Mouse (Mus musculus): ENCODE data around the gene Cdhr4. TPM values are rescaled to one million over a fixed set of nuclear protein-coding genes. Genes with fewer than 3 reads are reported as not detected.

The Cdhr4 gene
- polyA plus RNA-seq (2012; fragmentation: generic; extraction: Trizol), result under 1 TPM in 1 of 2 experiments, not detected in 1; 0.40 TPM

DNA sequence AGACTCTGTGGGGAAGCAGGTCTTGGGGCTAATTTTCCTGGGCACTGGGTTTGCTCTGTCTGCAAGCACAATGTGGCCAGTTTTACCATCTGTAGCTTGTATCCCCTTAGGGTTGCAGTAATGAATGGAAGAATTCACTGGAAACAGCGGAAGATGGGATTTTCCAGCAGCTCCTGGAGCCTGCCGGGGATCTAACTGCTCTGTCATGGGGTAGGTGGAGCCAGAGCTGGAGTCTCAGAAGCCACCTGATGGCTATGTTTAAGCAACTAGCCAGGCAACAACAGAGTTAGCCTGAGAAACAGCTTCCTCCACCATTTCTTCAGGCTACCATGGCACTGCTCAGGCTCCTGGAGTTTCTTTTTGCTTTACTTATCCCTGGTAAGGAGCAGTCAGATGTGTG is at the start of gene Cdhr4:
Gene Cdhr4, plus strand, starts transcription at position 301 of the 400 bp plus-strand sequence.

DNA sequence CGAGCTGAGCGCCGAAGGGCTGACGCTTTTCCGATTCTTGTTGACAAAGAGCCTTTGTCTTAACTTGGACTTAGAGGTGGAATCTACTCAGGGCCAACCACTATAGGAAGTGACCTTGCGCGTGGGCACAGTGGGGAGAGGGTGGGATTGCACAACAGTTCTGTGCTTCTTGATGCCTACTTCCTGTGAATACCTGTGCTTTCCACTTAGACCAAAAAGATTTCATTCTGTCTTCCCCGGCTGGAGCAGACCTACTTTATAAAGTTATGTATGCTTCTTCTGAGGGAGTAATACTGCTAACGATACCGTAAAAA is 42.4 kb upstream of the Cdhr4 start, which contains the start of gene Traip:
Gene Traip, plus strand, starts transcription at position 215 of the 314 bp plus-strand sequence.

DNA sequence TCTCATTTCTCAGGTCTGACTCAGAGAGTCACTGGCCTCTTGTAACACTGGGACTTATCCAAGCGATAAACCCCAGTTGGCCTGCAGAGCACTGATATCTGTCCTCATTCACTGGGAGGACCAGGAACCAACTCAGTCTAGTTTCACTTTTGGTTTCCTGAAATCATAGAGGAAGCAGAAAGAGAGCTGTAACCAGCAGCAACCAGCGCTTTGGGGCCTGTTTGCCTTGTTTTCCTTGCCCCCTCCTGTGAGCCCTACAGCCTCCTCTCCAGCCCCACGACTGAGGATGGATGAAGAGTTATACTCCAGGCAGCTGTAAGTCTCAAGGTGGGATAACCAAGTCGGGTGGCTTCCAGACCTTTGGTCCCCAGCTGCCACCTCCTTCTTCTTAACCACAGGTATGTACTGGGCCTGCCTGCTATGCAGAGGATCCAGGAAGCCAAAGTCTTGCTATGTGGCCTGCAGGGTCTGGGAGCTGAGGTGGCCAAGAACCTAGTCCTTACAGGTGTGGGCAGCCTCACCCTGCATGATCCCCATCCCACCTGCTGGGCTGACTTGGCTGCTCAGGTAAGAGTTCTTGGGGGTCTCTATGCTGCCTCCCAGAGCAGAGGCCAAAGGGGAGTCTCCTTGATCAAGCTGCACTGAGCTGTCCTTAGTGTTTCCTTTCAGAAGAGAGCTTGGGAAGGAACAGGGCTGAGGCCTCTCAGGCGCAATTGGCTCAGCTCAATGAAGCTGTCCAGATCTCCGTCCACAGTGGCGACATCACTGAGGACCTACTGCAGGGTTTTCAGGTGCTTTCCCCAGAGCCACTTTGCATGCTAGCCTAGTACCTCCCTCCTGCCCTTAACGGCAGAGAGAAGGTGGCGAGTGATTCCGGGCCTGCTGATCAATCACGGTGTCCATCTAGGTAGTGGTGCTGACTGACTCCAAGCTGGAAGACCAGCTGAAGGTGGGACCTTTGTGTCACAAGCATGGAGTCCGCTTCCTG is 16.6 kb upstream of the Cdhr4 start, which contains the start of gene Uba7:
Gene Uba7, plus strand, starts transcription at position 107 of the 988 bp plus-strand sequence.

DNA sequence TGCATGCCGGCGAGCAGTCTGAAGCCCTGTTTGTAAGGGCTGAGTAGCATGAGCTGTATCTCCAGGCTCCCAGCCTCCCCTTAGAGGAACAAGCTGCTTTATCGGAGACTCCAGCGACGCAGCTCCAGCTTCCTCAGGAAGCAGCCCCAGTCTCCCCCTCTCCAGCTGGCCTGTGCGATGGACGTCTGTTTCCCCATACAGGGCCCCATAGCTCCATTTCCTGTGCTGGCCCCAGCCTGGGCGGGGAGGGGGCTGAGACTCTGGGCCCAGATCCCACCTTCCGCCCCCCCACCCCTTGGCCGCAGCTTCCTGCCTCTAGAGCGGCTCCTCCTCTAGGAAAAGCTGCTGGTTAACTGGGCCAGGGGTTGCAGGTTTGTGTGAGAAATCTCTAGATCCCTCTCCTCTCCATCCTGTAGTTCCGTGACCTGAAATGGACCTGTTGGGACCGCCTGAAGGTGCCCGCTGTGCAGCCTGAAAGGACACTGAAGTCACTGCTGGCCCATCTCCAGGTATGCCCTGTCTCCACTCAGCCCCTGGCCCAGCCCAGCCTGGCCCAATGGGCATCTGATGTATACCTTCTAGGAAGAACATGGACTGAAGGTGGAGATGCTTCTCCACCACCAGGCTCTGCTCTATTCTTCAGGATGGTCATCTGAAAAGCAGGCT is 9.5 kb upstream of the Cdhr4 start, which contains the start of gene Gm20661:
Gene Gm20661, plus strand, starts transcription at position 378 of the 666 bp plus-strand sequence.

DNA sequence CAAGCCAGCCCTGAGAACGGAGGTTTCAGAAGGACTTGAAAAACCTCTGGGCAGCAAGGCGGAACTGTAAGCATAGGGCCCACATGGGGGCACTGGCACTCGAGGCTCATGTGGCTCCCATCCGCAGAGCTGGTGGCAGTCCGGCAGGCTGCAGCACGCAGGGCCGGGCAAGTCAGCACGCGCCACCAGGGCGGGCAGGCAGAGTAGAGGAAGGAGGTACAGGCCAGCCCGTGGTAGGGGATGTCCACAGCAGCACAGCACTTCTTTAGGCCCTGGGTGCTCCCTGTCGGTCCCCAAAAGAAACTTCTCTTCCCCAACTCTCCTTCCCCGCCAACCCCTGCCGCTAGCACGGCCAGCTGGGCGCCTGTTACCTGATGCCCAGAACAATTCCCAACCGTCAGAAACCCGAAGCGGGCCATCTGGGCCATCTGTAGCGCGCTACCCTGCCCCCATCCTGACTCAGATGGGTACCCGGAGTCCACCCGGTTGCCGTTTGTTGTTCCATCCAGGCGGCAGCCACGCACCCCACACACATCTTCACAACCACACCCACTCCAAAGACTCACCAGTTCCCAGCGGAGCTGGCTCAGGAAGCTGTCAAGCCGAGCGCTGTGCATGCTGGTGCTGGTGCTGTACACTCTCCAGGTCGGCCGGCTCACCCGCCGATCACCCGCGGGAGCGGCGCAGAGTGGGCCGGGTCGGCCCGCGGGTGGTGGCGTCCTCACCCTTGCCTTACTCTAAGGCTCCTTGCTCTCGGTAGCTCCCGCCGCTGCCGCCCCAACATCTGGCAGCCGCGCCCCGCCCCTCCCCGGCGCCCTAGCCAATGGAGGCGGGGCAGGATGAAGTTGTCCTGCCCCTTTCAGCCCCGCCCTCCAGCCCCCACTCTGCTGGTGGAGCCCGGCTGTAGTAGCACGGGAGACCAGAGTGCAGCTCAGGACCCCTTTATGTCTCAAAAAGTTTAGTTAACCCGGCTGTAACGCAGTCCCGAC is 6.9 kb upstream of the Cdhr4 start, which contains the start of gene Inka1:
Gene Inka1, minus strand, starts transcription at position 749 of the 989 bp plus-strand sequence.

DNA sequence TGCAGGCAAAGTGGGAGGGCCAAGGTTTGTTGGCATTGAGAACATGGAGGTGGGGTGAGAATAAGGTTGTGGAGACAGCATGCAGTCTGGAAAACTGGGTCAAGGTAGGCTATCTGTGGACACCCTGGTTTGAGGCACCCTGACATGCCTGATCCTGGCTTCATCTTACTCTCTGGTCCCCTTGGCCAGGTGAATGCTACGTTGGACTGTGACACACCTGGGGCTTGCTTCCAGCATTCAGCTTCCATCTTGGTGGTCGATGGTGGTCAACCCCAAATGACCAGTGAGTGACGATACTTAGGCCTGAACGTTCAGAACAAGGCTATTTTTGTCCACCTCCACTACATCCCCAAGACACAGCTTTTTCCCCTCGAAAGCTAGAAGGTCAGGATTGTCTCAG is 3.8 kb downstream of the Cdhr4 start, which contains the start of gene Gm20662:
Gene Gm20662, plus strand, starts transcription at position 301 of the 400 bp plus-strand sequence.

DNA sequence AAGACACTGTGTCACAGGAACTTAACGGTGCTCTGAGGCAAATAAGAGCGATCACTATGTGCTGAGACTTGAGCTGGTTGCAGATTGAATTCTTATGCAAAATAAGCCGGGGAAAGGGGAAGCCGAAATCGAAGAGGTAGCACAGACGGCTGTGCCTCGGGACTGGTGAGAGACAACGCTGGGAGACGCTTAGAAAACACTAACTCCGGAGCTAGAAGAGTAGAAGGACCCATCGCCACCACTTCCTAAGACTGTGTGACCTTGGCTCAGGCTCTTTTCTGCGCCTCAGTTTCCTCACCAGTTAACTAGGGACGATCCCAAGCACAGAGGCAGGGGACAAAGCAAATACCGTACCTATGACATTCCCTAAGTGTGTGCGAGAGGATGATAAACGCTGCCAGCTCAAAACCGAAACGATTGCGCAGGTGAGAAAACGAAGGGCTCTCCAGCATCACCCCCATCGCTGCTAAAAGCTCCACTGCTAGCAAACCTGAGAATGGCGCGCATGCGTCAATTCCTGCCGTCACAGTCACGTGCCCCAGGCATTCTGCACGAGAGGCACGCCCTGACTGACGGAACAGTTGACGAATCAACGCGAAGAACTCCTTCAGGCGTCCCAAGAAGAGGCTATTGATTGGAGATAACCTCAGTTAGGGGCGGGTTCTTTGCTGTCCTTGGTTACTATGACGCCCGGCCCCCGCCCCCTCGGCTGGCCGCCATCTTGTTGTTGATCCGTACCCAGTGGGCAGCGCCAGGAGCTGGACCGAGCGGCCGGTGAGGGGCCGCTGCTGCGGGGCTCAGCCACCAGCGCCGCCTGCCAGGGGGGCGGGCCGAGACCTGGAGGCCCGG is 9.8 kb downstream of the Cdhr4 start, which contains the start of gene Ip6k1:
Gene Ip6k1, plus strand, starts transcription at position 580 of the 849 bp plus-strand sequence.

DNA sequence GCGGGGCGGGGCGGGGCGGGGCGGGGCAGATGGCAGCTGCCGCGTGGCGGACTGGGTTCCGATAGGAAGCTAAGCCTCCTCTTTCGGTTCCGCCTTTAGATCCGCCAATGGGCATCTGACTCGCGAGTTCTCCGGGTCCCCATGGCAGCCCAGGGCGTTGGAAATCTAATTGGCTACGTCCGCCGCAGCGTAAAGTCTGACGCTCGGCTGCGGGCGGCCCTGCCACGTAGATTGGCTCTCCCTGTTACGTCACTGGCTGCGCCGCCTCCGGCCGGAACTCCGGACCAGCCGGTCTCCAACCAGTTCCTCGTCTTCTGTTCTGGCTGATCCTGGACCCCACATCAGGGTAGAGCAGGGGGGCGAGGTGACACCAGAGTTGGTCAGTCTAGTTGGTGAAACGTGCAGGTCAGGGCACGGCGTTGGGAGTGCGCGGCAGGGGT is 56.7 kb downstream of the Cdhr4 start, which contains the start of gene Gmppb:
Gene Gmppb, plus strand, starts transcription at position 227 of the 440 bp plus-strand sequence.

Other genes with a start within 250 kb of the Cdhr4 start
- 10 to 100 TPM in 1 of 2 experiments, 1 to 10 TPM in 1; 5.9 to 52.6 TPM for gene Rbm5, start 221.5 kb upstream of the Cdhr4 start, polyA plus RNA-seq (2012; fragmentation: generic; extraction: Trizol)
- 10 to 100 TPM in 1 of 2 experiments, 1 to 10 TPM in 1; 1.3 to 11.3 TPM for gene Rbm6, start 119.3 kb upstream of the Cdhr4 start, polyA plus RNA-seq (2012; fragmentation: generic; extraction: Trizol)
- gene Mon1a, start 104.3 kb upstream of the Cdhr4 start, polyA plus RNA-seq (2012; fragmentation: generic; extraction: Trizol), result 10 to 100 TPM; 12.1 to 12.4 TPM
- gene Mst1r, start 85.6 kb upstream of the Cdhr4 start, polyA plus RNA-seq (2012; fragmentation: generic; extraction: Trizol), result under 1 TPM; 0.01 to 0.37 TPM
- gene Actl11, start 64.0 kb upstream of the Cdhr4 start, polyA plus RNA-seq (2012; fragmentation: generic; extraction: Trizol), result not detected
- not detected for gene Camkv, start 56.8 kb upstream of the Cdhr4 start, polyA plus RNA-seq (2012; fragmentation: generic; extraction: Trizol)
- 10 to 100 TPM in 1 of 2 experiments, 1 to 10 TPM in 1; 6.0 to 11.0 TPM for gene Traip, start 42.4 kb upstream of the Cdhr4 start, polyA plus RNA-seq (2012; fragmentation: generic; extraction: Trizol)
- 10 to 100 TPM in 1 of 2 experiments, 1 to 10 TPM in 1; 1.4 to 20.0 TPM for gene Uba7, start 17.0 kb upstream of the Cdhr4 start, polyA plus RNA-seq (2012; fragmentation: generic; extraction: Trizol)
- not detected for gene Gm20661, start 9.4 kb upstream of the Cdhr4 start, polyA plus RNA-seq (2012; fragmentation: generic; extraction: Trizol)
- 10 to 100 TPM in 1 of 2 experiments, 1 to 10 TPM in 1; 5.8 to 11.8 TPM for gene Inka1, start 6.6 kb upstream of the Cdhr4 start, polyA plus RNA-seq (2012; fragmentation: generic; extraction: Trizol)
- under 1 TPM; 0.15 to 0.91 TPM for gene Gm20662, start 3.9 kb downstream of the Cdhr4 start, polyA plus RNA-seq (2012; fragmentation: generic; extraction: Trizol)
- 10 to 100 TPM; 20.1 to 64.7 TPM for gene Ip6k1, start 10.0 kb downstream of the Cdhr4 start, polyA plus RNA-seq (2012; fragmentation: generic; extraction: Trizol)
- gene Gmppb, start 56.7 kb downstream of the Cdhr4 start, polyA plus RNA-seq (2012; fragmentation: generic; extraction: Trizol), result 10 to 100 TPM; 14.7 to 20.6 TPM
- gene Amigo3, start 60.7 kb downstream of the Cdhr4 start, polyA plus RNA-seq (2012; fragmentation: generic; extraction: Trizol), result 1 to 10 TPM in 1 of 2 experiments, under 1 TPM in 1; 0.61 to 3.6 TPM
- under 1 TPM; 0.05 to 0.18 TPM for gene Mst1, start 87.9 kb downstream of the Cdhr4 start, polyA plus RNA-seq (2012; fragmentation: generic; extraction: Trizol)
- gene Rnf123, start 90.8 kb downstream of the Cdhr4 start, polyA plus RNA-seq (2012; fragmentation: generic; extraction: Trizol), result 10 to 100 TPM; 15.3 to 28.3 TPM
- 10 to 100 TPM; 82.7 to 98.4 TPM for gene Apeh, start 102.1 kb downstream of the Cdhr4 start, polyA plus RNA-seq (2012; fragmentation: generic; extraction: Trizol)
- under 1 TPM; 0.13 to 0.14 TPM for gene Bsn, start 197.9 kb downstream of the Cdhr4 start, polyA plus RNA-seq (2012; fragmentation: generic; extraction: Trizol)

All from C3H10T1/2 (cell line).